Mouse (Mus musculus) layer of hippocampus, postnatal 10 days (tissue): Measurements from ENCODE around the gene Ppm1m. TPM values are rescaled to one million over a fixed set of nuclear protein-coding genes. Genes with fewer than 3 reads are reported as not detected.

Experiments
- DNase-seq, 2 experiments: peaks; one replicate each; pipeline ENCODE4 v3.0.0; 2021; ENCODE audit warnings: low spot score in 2 of 2
- total RNA-seq, 2 experiments: library from RNA; stranded (reverse); gene quantifications; 2 replicates each; pipeline ENCODE4 v1.2.3; 2021

The Ppm1m gene
- total RNA-seq, 2 experiments from 2014 or later = 12.8 to 18.8 TPM

- DNase-seq = no peak
Observed at GRCm38 (mm10) chr9:106220894-106221523, 21.5 kb upstream of the Ppm1m start.

DNA sequence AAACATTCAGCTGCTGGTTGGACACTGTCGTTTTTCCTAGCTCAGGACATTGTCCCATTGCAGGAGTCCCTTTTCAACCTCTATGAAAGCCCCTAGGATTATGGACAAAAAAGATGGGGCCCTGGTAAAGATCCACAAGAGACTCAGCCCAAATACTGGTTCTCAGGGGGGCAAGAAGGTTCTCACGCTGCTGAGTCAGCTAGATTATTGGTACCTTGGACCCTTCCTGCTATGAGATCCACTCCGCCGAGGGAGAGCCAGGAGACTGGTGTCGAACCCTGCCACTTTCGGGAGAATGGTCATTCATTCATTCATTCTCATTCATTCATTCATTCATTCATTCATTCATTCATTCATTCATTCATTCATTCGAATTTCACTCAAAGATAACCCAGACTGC is 17.4 kb upstream of the Ppm1m start:
- no peak for DNase-seq

- no peak for DNase-seq
Observed at GRCm38 (mm10) chr9:106215341-106216125, 16.0 kb upstream of the Ppm1m start.

DNA sequence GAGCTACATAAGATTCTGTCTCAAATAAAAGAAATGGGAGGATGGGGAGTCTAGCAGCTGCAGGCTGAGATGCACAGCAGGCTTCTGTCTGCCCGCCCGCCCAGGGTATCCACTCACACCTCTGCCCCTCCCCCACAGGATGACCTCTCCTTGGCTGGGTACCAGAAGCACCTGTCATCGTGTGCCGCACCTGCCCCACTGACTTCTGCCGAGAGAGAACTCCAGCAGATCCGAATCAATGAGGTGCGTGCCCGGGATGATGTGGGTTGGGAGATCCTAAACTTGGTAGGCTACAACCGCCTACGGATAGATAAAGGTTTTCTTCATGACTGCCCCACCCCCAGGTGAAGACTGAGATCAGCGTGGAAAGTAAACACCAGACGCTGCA is 13.0 kb upstream of the Ppm1m start:
- DNase-seq = no peak

- peak; percentile 87 to 91 for DNase-seq
Observed at GRCm38 (mm10) chr9:106211680-106212593, 12.4 kb upstream of the Ppm1m start.

DNA sequence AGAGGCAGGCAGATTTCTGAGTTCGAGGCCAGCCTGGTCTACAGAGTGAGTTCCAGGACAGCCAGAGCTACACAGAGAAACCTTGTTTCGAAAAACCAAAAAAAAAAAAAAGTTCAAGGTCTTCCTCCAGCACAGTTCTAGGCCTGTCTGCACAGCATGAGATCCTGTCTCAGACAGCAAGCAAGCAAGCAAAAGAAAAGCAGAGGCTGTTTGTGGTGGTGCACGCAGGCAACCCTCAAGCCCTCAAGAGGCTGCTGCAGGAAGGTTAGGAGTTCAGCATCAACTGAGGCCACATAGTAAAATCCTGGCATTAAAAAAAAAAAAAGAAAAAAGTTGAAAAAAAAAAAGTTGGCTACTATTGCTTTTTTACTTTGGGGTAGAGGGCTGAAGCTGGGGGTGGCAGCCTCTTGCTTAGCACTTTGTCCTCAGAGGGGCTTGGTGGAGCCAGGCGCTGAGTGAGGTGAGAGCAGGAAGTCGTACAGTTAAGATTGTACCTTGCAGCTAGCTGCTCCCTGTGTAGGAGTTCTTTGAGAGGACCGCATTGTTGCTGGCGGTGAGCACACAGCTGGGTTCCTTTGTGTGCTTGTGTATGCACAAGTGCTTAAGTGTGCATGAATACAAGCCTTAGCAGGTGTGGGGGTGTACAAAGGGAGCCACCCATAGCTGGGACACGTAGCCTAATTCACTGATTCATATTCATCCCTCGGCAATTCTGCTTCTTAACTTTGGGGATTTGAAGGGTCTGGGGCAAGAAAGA is 11.5 kb upstream of the Ppm1m start:
- DNase-seq = no peak

GRCm38 (mm10) chr9:106209954-106210353 is 10.4 kb upstream of the Ppm1m start:
- DNase-seq = no peak

DNA sequence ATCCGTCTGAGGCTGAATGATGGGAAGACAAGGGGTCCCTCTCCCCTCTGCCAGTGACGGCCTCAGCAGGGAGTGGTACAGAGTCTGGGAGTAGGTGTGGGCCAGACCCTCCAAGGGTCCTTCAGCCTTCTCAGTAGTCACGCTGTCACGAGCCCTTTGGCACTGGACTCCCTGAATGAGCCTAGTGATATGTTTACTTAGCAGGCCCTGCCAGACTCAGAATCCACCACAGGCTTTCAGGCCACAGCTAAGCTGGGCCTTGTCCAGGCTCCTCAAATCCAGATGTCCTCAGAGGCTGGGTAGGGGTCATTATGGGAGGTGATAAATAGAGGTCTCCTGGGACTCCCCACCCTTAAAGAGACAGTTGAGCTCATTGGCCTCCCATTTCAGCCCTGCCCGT is 8.6 kb upstream of the Ppm1m start:
- no peak for DNase-seq

GRCm38 (mm10) chr9:106206515-106206914 is 7.0 kb upstream of the Ppm1m start:
- no peak for DNase-seq

DNA sequence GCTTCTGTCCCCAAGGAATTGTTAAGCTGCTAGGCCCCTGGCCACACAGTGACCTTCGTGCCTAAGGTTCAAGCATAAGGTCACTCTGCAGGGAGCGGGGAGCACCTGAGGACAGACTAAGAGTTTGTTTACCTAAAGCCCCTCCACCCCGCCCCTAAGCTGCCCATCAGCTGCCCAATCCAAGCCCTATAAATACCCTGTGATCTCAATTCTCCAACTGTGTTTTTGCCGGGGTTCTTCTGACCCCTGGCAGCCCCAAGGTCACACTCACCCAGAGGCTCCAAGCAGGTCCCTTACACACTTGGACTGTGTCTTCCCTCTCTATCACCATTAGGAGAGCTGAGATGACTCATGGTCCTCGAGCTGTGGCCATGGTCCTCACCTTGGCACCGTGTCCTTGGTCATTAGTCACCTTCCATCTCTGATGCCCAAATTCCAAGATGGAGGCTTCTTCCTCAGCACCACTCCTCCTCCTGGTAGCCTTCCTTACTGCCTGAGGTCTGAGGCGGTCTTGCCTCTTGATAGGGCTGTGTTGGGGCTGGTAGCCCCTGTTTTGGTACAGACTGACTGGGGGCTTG is 6.3 kb upstream of the Ppm1m start:
- DNase-seq = no peak

DNA sequence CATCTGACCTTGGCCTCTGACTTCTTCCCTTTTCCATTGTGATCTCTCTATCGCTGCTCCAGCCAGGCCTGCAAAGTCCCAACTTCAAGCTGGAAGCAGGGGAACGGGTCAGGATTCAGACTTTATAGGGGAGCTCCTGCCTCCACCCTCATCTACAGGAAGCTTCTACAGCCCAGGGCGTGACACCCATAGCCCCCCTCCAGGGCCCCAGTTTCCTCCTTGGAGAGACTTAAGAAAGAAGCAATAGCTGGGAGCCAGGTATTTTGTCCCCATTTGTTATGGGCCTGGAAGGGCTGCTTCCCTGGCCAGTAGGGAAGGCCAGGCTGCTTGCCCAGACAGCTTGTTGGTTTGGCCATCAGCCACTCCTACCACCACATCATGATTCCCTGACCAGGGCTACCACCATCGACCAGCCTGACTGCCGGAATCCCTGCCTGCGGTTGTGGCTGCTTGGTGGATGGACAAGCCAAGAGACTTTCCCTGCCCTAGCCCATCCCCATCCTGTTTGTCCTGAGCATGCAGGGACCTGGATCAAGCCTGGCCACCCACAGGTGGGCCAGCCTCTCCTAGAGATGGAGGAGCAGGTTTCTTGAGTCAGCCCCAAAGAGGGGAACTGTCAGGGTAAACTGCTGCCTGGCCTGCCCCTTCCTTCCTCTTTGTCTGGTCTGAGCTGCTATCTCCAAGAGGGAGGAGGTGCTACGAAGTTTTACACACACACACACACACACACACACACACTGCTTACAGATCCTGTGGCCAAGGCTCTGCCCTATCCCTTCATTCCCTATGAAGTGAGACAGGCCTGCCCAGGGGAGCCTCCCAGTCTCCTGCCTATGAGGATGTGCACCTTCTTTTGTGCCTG is 4.7 kb upstream of the Ppm1m start:
- DNase-seq = peak; percentile 54 to 62

GRCm38 (mm10) chr9:106202819-106203636 is 3.5 kb upstream of the Ppm1m start, which contains the start of gene Twf2:
Gene Twf2, plus strand, starts transcription at chr9:106203108.
- DNase-seq = peak; percentile 92 to 94

GRCm38 (mm10) chr9:106201895-106202294 is 2.3 kb upstream of the Ppm1m start:
- DNase-seq = no peak

DNA sequence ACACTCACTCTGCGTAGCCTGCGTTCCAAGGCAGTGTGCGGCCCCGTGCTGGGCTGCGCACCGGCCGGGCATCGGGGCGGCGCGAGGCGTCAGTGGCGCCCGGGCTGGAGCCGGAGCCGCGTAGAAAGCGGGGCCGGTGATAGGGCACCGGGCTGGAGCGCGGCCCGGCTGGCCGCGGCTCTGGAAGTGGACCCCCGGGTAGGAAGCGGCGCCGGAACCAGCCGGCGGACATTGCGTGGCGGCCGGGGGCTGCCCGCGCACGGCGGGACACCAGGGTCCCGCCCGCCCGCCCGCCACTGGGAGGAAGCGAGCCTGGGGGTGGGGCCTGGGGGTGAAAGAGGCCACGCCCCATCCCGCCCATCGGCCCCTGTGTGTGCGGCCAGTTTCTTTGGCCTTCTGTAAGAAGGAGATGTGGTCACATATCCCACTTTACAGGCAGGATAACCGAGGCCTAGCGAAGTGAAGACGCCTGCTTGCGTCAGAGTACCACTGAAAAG is 536 bp downstream of the Ppm1m start:
- peak; percentile 51 to 64 for DNase-seq

- no peak for DNase-seq
Observed at GRCm38 (mm10) chr9:106197732-106198131, 1.8 kb downstream of the Ppm1m start.

DNA sequence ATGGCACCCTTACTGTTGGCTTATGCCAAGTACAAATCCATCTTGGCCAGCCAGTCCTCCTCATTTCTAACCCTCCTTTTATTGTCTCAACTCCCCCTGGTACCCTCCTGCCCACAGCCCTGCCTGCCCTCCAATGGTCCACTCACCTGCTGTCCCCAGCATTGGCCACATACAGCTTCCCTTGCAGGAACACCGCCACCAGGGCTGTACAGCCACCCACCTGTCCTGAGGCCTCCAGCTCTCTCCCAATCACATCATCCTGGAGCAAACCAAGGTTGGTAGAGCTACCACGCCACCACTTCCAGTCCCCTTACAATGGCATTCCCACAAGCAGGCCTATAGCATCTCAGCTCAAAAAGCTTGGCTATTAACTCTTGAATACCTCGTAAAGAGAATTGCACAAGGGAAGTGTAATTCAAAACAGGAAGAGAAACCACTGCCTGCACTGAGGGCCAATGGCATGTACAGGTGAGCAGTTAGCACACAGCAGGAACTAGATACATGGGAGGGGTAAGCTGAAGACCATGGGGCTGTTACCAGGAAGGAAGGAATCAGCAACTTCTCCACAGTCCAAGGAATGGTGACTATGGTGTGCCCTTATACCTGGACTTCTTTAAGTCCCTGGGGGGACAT is 2.3 kb downstream of the Ppm1m start:
- DNase-seq = no peak

DNA sequence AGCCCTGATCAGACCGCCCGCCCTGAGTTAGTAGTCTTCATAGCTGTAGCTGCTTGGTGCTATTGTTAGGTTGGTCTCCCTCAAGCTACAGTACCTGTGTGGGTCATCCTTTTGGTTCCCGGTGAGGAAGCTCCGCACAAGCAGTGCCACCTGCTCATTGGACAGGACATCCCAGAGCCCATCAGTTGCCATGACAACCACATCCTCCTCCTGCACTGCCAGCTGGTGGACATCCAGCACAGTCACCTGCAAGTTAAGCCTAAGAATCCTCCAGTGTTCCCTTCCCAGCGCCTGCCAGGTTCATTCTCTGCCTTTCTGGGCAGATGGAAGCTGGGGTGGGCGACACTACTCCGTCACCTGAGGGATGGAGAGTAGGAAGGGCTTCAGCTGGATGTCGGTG is 3.9 kb downstream of the Ppm1m start:
- no peak for DNase-seq
